In the genomic region with DNA sequence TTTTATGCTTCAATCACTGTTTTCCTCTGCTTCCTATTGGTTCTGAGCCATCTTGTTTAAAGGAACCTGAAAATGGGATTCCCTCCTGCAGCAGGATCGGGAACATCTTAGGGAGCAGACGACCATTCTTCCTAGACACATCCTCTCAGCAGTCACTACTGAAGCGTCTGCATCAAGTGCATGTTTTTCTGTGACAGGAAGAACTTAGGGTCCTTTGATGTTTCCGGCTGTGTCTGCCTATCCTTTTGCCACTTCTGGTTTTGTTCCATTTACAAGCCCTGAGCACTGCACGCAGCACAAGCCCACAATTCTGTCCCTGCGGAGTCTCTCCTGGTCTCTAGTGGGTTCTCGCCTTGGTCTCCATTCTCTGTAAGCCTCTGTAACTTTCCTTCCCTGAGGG, we compare ENCODE assay signal across 19 mouse cellular contexts.
DNase-seq lines count a peak whose midpoint lies in the region; ATAC-seq and TF ChIP-seq lines count a peak whose summit lies in the region.
"Had no signal": no experiment of that assay in that cellular context is flagged by ENCODE, and none has a peak within 500 bp of the region (broad histone marks: within the 10 kb centered on the region; RNA-seq: fewer than 3 reads in every experiment).

No protein-coding gene starts in this region.

- H3K9ac ChIP-seq in forebrain, embryonic 13.5 days, result no peak overlapping the region
- H3K9ac ChIP-seq: heart, embryonic 15.5 days; hindbrain, embryonic 12.5 days; lung, embryonic 15.5 days; neural tube, embryonic 12.5 days had no signal

- no peaks in the 10 kb centered on the region for H3K27me3 ChIP-seq in forebrain, embryonic 10.5 days (ENCODE audit: poor library complexity, severe bottlenecking)
- H3K27me3 ChIP-seq in forebrain, embryonic 13.5 days, result no peaks in the 10 kb centered on the region
- no peaks in the 10 kb centered on the region for H3K27me3 ChIP-seq in spleen, adult 2 months (ENCODE audit: control insufficient read depth, insufficient read depth, low read length)
- H3K27me3 ChIP-seq: hindbrain, embryonic 12.5 days; lung, embryonic 15.5 days; neural tube, embryonic 12.5 days; Patski had no signal

- 0 out of 2 replicates have a peak, but pooled peaks cover 2% of the 10 kb centered on the region for H3K9me3 ChIP-seq in forebrain, embryonic 10.5 days
- no peaks in the 10 kb centered on the region for H3K9me3 ChIP-seq in forebrain, embryonic 13.5 days (replicated peaks)
- H3K9me3 ChIP-seq: heart, embryonic 15.5 days; hindbrain, embryonic 12.5 days; lung, embryonic 15.5 days; neural tube, embryonic 12.5 days had no signal

- 72% methylated on average over 7 of the region's 7 CpGs for WGBS in forebrain, embryonic 10.5 days
- WGBS in forebrain, embryonic 13.5 days, result 61% methylated on average over 7 of the region's 7 CpGs
- 9% methylated on average over 7 of the region's 7 CpGs for WGBS in spleen, adult 2 months

- H3K27ac ChIP-seq in forebrain, embryonic 10.5 days, result peak overlapping the region; percentile 27; the same call in 1 of the 2 replicates
- H3K27ac ChIP-seq in forebrain, embryonic 13.5 days, result no peak overlapping the region
- peak overlapping the region; percentile 20; the same call in 1 of the 2 replicates for H3K27ac ChIP-seq in spleen, adult 2 months (ENCODE audit: insufficient read depth, low read length)
- H3K27ac ChIP-seq: gastrocnemius, adult 2 months; heart, embryonic 15.5 days; hindbrain, embryonic 12.5 days; lung, embryonic 15.5 days; neural tube, embryonic 12.5 days had no signal

- no peak for ATAC-seq in forebrain, embryonic 13.5 days
- no peak for ATAC-seq in megakaryocyte-erythroid progenitor cell, adult 5-6 weeks (replicated peaks; ENCODE audit: low FRiP score, low TSS enrichment, poor library complexity, severe bottlenecking)
- ATAC-seq: forebrain, embryonic 16.5 days; Patski had no signal

- H3K36me3 ChIP-seq in forebrain, embryonic 10.5 days (replicated peaks), result no peaks in the 10 kb centered on the region
- no peaks in the 10 kb centered on the region for H3K36me3 ChIP-seq in forebrain, embryonic 13.5 days (ENCODE audit: poor library complexity, severe bottlenecking)
- H3K36me3 ChIP-seq in spleen, adult 2 months (ENCODE audit: control insufficient read depth, insufficient read depth, low read length), result no peaks in the 10 kb centered on the region
- H3K36me3 ChIP-seq: heart, embryonic 15.5 days; hindbrain, embryonic 12.5 days; lung, embryonic 15.5 days; neural tube, embryonic 12.5 days had no signal

- DNase-seq in forebrain, embryonic 10.5 days (ENCODE audit: extremely low spot score, low spot score), result no peak
- DNase-seq in spleen, adult 2 months (ENCODE audit: low read depth in 1 of 2, low spot score in 2 of 2), result no peak
- no peak for DNase-seq in spleen, postnatal 14 days (ENCODE audit: low spot score in 2 of 2)
- DNase-seq in naive thymus-derived CD4-positive, alpha-beta T cell, adult 2 months (ENCODE audit: low read depth), result peak; percentile 58
- DNase-seq in liver, result no peak
- no peak for DNase-seq in left cerebral cortex, postnatal 14 days (ENCODE audit: low spot score in 2 of 2)
- DNase-seq: cerebellum, postnatal 14 days; embryo, embryonic 11 days; gastrocnemius, adult 2 months; spleen, adult 18-20 months had no signal

- no peak overlapping the region for H3K4me3 ChIP-seq in forebrain, embryonic 10.5 days
- H3K4me3 ChIP-seq in forebrain, embryonic 13.5 days, result no peak overlapping the region
- H3K4me3 ChIP-seq in spleen, adult 2 months (ENCODE audit: extremely low read depth, insufficient read depth, insufficient read length), result no peak overlapping the region
- H3K4me3 ChIP-seq: erythroblast, embryonic 14.5 days; gastrocnemius, adult 2 months; heart, embryonic 15.5 days; hindbrain, embryonic 12.5 days; lung, embryonic 15.5 days; neural tube, embryonic 12.5 days had no signal

- peaks cover 22% of the 10 kb centered on the region for H3K4me1 ChIP-seq in forebrain, embryonic 10.5 days
- H3K4me1 ChIP-seq in forebrain, embryonic 13.5 days, result no peaks in the 10 kb centered on the region
- no peaks in the 10 kb centered on the region; the same call in 1 of the 2 replicates for H3K4me1 ChIP-seq in spleen, adult 2 months (ENCODE audit: control insufficient read depth, insufficient read depth, insufficient read length)
- H3K4me1 ChIP-seq: heart, embryonic 15.5 days had no signal

- intact Hi-C loops in left cerebral cortex, postnatal 14 days (cut with DNase I), result no loop called here

- TF ChIP-seq POLR2A in spleen, adult 2 months (IDR thresholded peaks at IDR 0.05; ENCODE audit: low read depth, low read length), result no peak

- TF ChIP-seq CTCF in spleen, adult 2 months (IDR thresholded peaks at IDR 0.05; ENCODE audit: extremely low read depth, insufficient read depth, insufficient read length, insufficient replicate concordance), result no peak

- H3K4me2 ChIP-seq in forebrain, embryonic 13.5 days, result no peak overlapping the region
- H3K4me2 ChIP-seq: heart, embryonic 15.5 days; hindbrain, embryonic 12.5 days; lung, embryonic 15.5 days; neural tube, embryonic 12.5 days had no signal
